Mouse (Mus musculus) heart, adult 11 months (tissue): ENCODE data around the gene Psmc3ip.

Experiments used
- DNase-seq: peaks from one replicate; pipeline ENCODE4 v3.0.0; 2022

Gene Psmc3ip

GRCm38 (mm10) chr11:101118105-101118504 lies 22.9 kb upstream of the Psmc3ip start:
- peak; percentile 88 for DNase-seq

GRCm38 (mm10) chr11:101115564-101115963 lies 20.3 kb upstream of the Psmc3ip start:
- DNase-seq, result peak; percentile 90

GRCm38 (mm10) chr11:101112186-101112585 lies 16.9 kb upstream of the Psmc3ip start:
- no peak for DNase-seq

GRCm38 (mm10) chr11:101111178-101111577 lies 15.9 kb upstream of the Psmc3ip start:
- no peak for DNase-seq

- DNase-seq, result peak; percentile 85
Measured at GRCm38 (mm10) chr11:101110708-101111107, 15.5 kb upstream of the Psmc3ip start.

GRCm38 (mm10) chr11:101109351-101109750 lies 14.1 kb upstream of the Psmc3ip start:
- DNase-seq, result peak; percentile 82

GRCm38 (mm10) chr11:101103011-101103410 lies 7.8 kb upstream of the Psmc3ip start:
- no peak for DNase-seq

GRCm38 (mm10) chr11:101098231-101098630 lies 3.0 kb upstream of the Psmc3ip start:
- DNase-seq, result peak; percentile 91

GRCm38 (mm10) chr11:101094930-101095313 lies 314 bp downstream of the Psmc3ip start:
- DNase-seq, result no peak

- DNase-seq, result no peak
Measured at GRCm38 (mm10) chr11:101089931-101090330, 5.3 kb downstream of the Psmc3ip start.

- no peak for DNase-seq
Measured at GRCm38 (mm10) chr11:101087682-101088055, 7.6 kb downstream of the Psmc3ip start.

GRCm38 (mm10) chr11:101086756-101087681 lies 8.2 kb downstream of the Psmc3ip start, which contains the start of gene Mlx:
Mlx (plus strand) TSS chr11:101087277.
- DNase-seq, result peak; percentile 100

- DNase-seq, result peak; percentile 92
Measured at GRCm38 (mm10) chr11:101086323-101086674, 8.9 kb downstream of the Psmc3ip start.

- peak; percentile 92 for DNase-seq
Measured at GRCm38 (mm10) chr11:101085617-101086322, 9.5 kb downstream of the Psmc3ip start.

- DNase-seq, result peak; percentile 94
Measured at GRCm38 (mm10) chr11:101084811-101085210, 10.4 kb downstream of the Psmc3ip start.

- peak; percentile 95 for DNase-seq
Measured at GRCm38 (mm10) chr11:101084246-101084645, 11.0 kb downstream of the Psmc3ip start.

GRCm38 (mm10) chr11:101083083-101083697 lies 12.0 kb downstream of the Psmc3ip start:
- DNase-seq, result peak; percentile 93

- DNase-seq, result peak; percentile 99
Measured at GRCm38 (mm10) chr11:101082208-101083082, 12.8 kb downstream of the Psmc3ip start, which contains the start of gene Coasy. Coasy (plus strand) TSS chr11:101082565.

GRCm38 (mm10) chr11:101081659-101082058 lies 13.6 kb downstream of the Psmc3ip start:
- DNase-seq, result no peak

GRCm38 (mm10) chr11:101080421-101080820 lies 14.8 kb downstream of the Psmc3ip start:
- DNase-seq, result no peak

- peak; percentile 88 for DNase-seq
Measured at GRCm38 (mm10) chr11:101079746-101080145, 15.5 kb downstream of the Psmc3ip start.

GRCm38 (mm10) chr11:101078121-101078520 lies 17.1 kb downstream of the Psmc3ip start, which contains the start of gene Hsd17b1:
Hsd17b1 (plus strand) TSS chr11:101078411.
- DNase-seq, result peak; percentile 85
